Mouse (Mus musculus): ENCODE measurements around the gene Slc12a9. TPM values are rescaled to one million over a fixed set of nuclear protein-coding genes. Genes with fewer than 3 reads are reported as not detected.

Gene Slc12a9
- polyA plus RNA-seq, 1 experiment from 2014 or later, result 11.6 TPM

DNA sequence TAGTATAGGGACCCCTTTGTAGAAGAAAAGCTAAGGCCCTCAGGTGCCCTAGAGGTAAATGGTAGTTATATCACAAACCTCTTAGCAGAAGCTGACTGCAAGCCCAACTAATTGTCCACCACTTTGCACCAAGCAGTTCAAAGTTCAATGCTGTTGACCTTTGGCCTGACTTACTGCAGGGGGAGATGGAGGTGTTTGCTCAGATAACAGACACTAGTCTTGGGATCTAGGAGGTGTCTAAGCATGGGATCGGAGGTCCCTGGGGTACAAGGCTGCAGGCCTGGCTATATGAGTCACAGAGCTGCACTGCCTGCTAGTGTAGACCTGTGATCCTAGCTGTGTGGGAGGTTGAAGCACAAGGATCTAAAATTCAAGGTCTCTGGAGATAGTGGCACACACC is 14.8 kb downstream of the Slc12a9 start:
- Histone ChIP-seq H3K9ac (ENCODE audit: low read length) (no peak overlapping the region), H3K4me1 (replicated peaks; ENCODE audit: control insufficient read depth, insufficient read depth, low read length) (peaks cover 12% of the 10 kb centered on the region), H3K4me2 (ENCODE audit: low read depth, low read length) (no peak overlapping the region), H3K36me3 (ENCODE audit: control insufficient read depth, insufficient read depth, low read length) (peaks cover 7% of the 10 kb centered on the region; the same call in 1 of the 2 replicates), H3K27me3 (ENCODE audit: control insufficient read depth, insufficient read depth, low read depth, low read length) (no peaks in the 10 kb centered on the region), H3K27ac (ENCODE audit: low read length) (no peak overlapping the region), H3K4me3 (ENCODE audit: low read length) (no peak overlapping the region), H3K9me3 (ENCODE audit: control insufficient read depth, low read length) (no peaks in the 10 kb centered on the region)
- ATAC-seq (ENCODE audit: low read depth), result no peak
- 52% methylated on average over 1 of the region's 1 CpGs for WGBS

DNA sequence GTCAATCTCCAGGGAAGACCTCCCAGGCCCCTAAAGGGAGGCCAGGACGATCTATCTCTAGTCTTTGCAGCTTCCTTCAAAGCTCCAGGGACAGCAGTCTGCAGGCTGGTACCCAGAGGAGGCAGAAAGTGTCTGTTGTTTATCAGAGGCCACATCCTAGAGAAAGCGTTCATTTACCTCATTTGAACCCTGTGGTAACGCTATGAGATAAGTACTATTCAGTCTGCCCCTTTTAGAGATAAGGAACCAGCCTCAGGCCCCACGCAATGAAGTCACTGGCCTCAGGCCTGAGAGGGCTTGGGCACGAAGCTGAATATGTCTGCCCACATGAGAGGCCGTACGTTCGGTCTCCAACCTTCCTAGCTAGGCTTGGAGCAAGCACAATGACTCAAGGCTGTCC is 16.0 kb downstream of the Slc12a9 start:
- no peak overlapping the region for H3K9ac ChIP-seq (ENCODE audit: low read length)
- no peak overlapping the region for H3K4me3 ChIP-seq (ENCODE audit: low read length)
- no peak overlapping the region for H3K27ac ChIP-seq (ENCODE audit: low read length)
- H3K36me3 ChIP-seq (ENCODE audit: control insufficient read depth, insufficient read depth, low read length), result peaks cover 7% of the 10 kb centered on the region; the same call in 1 of the 2 replicates
- 74% methylated on average over 8 of the region's 8 CpGs for WGBS
- H3K4me1 ChIP-seq (replicated peaks; ENCODE audit: control insufficient read depth, insufficient read depth, low read length), result peaks cover 18% of the 10 kb centered on the region
- H3K4me2 ChIP-seq (ENCODE audit: low read depth, low read length), result no peak overlapping the region
- no peaks in the 10 kb centered on the region for H3K9me3 ChIP-seq (ENCODE audit: control insufficient read depth, low read length)
- H3K27me3 ChIP-seq (ENCODE audit: control insufficient read depth, insufficient read depth, low read depth, low read length), result no peaks in the 10 kb centered on the region
- no peak for ATAC-seq (ENCODE audit: low read depth)

DNA sequence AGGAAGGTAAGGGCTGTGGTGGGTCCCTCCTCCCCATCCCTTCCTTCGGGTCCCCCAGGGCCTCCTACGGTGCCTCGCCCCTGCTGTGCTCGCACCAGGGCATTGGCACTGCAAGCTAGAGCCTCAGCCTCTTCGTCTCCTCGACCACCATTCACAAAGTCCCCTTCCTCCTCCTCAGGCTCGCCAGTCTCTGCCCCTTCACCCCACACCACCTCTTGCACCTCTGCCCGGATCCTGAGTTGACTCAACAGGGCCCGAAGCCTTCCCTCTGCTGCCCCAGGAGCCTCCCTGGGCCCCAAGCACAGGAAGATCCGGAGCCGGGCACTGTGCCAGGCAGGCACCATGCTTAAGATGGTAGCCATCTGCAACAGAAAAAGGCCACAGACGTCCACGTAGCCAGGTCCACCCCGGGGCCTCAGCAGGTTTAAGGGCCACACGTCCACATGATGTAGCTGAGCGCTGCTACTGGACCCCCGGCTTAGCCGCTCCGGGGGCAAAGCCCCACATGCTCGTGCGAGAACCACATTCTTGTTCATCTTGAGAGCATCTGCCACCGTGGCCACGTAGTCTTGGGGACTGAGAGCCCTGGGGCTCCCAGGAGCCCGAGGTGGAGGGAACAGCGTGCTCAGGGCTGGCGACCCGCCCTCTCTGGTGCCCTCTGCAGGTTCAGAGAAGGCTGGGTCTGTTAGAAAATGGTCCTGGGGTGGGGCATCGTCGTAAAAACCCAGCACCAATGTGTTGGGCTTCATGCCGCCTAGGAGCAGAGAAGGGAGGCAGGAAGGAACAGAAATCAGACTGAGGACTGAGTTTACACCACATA is 18.1 kb downstream of the Slc12a9 start:
- WGBS, result 38% methylated on average over 30 of the region's 30 CpGs
- H3K4me2 ChIP-seq (ENCODE audit: low read depth, low read length), result peak overlapping the region; percentile 80
- H3K4me1 ChIP-seq (replicated peaks; ENCODE audit: control insufficient read depth, insufficient read depth, low read length), result peaks cover 25% of the 10 kb centered on the region
- ATAC-seq (ENCODE audit: low read depth), result peak; percentile 11
- H3K36me3 ChIP-seq (ENCODE audit: control insufficient read depth, insufficient read depth, low read length), result peaks cover 15% of the 10 kb centered on the region; the same call in 1 of the 2 replicates
- H3K9ac ChIP-seq (ENCODE audit: low read length), result peak overlapping the region; percentile 94
- no peaks in the 10 kb centered on the region for H3K9me3 ChIP-seq (ENCODE audit: control insufficient read depth, low read length)
- H3K4me3 ChIP-seq (ENCODE audit: low read length), result no peak overlapping the region
- no peaks in the 10 kb centered on the region for H3K27me3 ChIP-seq (ENCODE audit: control insufficient read depth, insufficient read depth, low read depth, low read length)
- H3K27ac ChIP-seq (ENCODE audit: low read length), result peak overlapping the region; percentile 97

DNA sequence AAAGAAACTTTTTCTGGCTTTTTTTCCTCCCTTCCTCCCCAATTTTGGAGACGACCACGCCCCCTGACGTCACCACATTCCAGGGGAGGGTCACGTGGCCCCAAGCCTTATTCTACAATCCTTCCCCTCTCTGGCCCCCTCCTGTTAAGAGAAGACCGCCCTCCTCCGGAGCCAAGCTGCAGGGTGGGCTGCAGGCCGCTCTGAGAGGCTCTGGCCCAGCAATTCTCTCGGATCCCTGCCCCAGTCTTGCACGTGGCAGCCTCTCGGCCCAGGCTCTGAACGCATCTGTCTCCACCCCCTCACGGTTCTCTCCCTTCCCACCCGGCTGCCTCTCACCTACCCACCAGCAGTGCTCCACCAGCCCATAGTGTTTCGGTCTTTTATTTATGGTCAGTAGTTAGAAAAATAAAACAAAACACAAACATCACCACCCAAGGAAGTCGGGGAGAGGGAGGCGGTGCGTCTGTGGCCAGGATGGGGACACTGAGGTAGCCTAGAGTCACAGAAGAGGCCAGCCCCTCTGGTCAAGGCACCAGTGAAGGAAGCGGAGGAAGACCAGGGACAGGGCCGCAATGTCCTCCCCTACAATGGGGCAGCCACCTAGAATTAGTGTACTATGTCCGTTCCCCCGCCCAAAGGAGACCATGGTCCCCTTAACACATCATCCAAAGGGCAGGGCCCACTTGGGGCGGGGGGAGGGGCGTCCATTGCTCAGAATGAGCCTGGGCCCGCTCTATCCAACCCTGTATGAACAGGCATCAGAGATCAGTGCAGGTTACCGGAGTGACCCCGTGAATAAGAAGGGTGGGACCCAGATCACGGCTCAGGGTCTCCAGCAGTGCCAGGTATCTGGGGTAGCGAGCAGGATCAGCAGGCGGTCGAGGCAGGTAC is 19.0 kb downstream of the Slc12a9 start, which contains the start of gene Trip6:
Trip6 (minus strand) TSS at position 212 of the 891 bp plus-strand sequence.
- H3K27ac ChIP-seq (ENCODE audit: low read length), result peak within 1 kb of the TSS; percentile 97
- peaks cover 25% of the 10 kb centered on the region for H3K4me1 ChIP-seq (replicated peaks; ENCODE audit: control insufficient read depth, insufficient read depth, low read length)
- peak within 1 kb of the TSS; percentile 64 for H3K4me3 ChIP-seq (ENCODE audit: low read length)
- H3K9ac ChIP-seq (ENCODE audit: low read length), result peak within 1 kb of the TSS; percentile 94
- peak; percentile 96 for ATAC-seq (ENCODE audit: low read depth)
- H3K4me2 ChIP-seq (ENCODE audit: low read depth, low read length), result peak within 1 kb of the TSS; percentile 80
- H3K27me3 ChIP-seq (ENCODE audit: control insufficient read depth, insufficient read depth, low read depth, low read length), result no peaks in the 10 kb centered on the region
- H3K36me3 ChIP-seq (ENCODE audit: control insufficient read depth, insufficient read depth, low read length), result peaks cover 20% of the 10 kb centered on the region
- H3K9me3 ChIP-seq (ENCODE audit: control insufficient read depth, low read length), result no peaks in the 10 kb centered on the region
- 13% methylated on average over 30 of the region's 30 CpGs for WGBS

DNA sequence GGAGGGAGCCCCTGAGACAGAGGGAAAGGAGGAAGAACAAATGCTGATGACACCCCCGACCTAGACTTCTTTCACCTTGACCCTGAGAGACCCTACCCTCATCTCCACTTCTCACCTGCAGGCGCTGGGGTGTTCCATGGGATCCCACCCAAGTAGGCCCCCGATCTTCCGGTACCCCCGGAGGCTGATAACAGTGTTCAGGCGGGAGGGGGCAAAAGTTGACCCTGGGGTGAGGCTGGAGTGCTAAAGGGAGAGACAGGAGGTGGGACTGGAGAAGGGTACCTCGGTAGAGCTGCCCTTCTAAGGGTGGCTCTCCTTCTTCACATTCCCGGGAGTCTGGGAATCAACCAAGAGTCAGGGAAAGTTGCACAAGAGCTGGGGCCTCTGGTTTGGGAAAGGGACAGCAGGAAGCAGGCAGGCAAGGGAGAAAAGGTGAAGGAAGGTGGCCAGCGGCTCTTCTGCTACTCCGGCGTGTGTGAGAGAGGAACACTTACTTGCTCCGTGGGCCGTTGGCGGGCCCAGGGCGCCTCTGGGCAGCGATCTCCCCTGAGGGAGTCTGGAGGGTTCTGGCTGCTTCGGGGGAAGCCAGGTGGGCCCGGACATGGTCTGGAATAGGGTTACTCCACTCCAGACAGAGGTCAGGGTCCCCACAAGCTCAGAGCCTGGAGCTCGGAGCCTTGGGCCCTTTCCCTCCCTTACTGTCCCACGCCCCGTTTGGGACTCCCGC is 19.8 kb downstream of the Slc12a9 start:
- peak; percentile 21 for ATAC-seq (ENCODE audit: low read depth)
- peak overlapping the region; percentile 80 for H3K4me2 ChIP-seq (ENCODE audit: low read depth, low read length)
- H3K9me3 ChIP-seq (ENCODE audit: control insufficient read depth, low read length), result no peaks in the 10 kb centered on the region
- under 1% methylated on average over 22 of the region's 22 CpGs for WGBS
- H3K27me3 ChIP-seq (ENCODE audit: control insufficient read depth, insufficient read depth, low read depth, low read length), result no peaks in the 10 kb centered on the region
- peaks cover 25% of the 10 kb centered on the region for H3K4me1 ChIP-seq (replicated peaks; ENCODE audit: control insufficient read depth, insufficient read depth, low read length)
- peak overlapping the region; percentile 64 for H3K4me3 ChIP-seq (ENCODE audit: low read length)
- peaks cover 29% of the 10 kb centered on the region for H3K36me3 ChIP-seq (ENCODE audit: control insufficient read depth, insufficient read depth, low read length)
- peak overlapping the region; percentile 97 for H3K27ac ChIP-seq (ENCODE audit: low read length)
- H3K9ac ChIP-seq (ENCODE audit: low read length), result peak overlapping the region; percentile 94

DNA sequence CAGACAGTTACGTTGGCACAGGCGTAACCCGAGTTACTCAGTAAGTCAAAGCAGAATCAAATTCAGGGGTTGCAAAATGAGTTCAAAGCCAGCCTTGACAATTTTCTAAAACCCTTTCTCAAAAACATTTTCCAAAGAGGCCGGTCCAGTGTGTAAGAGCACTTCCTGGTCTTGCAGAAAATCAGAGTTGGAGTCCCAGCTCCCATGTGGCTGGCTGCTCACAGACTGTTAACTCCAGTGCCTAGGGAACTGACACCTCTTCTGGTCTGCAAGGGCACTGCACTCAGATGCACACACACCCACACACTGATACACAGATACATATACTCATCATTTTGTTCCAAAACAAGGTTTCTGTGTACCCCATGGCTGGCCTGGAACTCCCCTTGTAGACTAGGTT is 25.0 kb downstream of the Slc12a9 start:
- H3K4me3 ChIP-seq (ENCODE audit: low read length), result peak overlapping the region; percentile 83
- H3K9ac ChIP-seq (ENCODE audit: low read length), result peak overlapping the region; percentile 99
- WGBS, result 92% methylated on average over 4 of the region's 4 CpGs
- H3K36me3 ChIP-seq (ENCODE audit: control insufficient read depth, insufficient read depth, low read length), result peaks cover 33% of the 10 kb centered on the region
- no peaks in the 10 kb centered on the region for H3K27me3 ChIP-seq (ENCODE audit: control insufficient read depth, insufficient read depth, low read depth, low read length)
- peak overlapping the region; percentile 58 for H3K4me2 ChIP-seq (ENCODE audit: low read depth, low read length)
- ATAC-seq (ENCODE audit: low read depth), result no peak
- H3K27ac ChIP-seq (ENCODE audit: low read length), result peak overlapping the region; percentile 91
- H3K9me3 ChIP-seq (ENCODE audit: control insufficient read depth, low read length), result no peaks in the 10 kb centered on the region
- peaks cover 42% of the 10 kb centered on the region for H3K4me1 ChIP-seq (replicated peaks; ENCODE audit: control insufficient read depth, insufficient read depth, low read length)

GRCm38 (mm10) chr5:137307071-137307912 is 26.1 kb downstream of the Slc12a9 start, which contains the start of gene Srrt:
TSS of gene Srrt (minus strand) at chr5:137307674.
- under 1% methylated on average over 62 of the region's 72 CpGs for WGBS
- Histone ChIP-seq H3K4me3 (ENCODE audit: low read length) (peak within 1 kb of the TSS; percentile 83), H3K9me3 (ENCODE audit: control insufficient read depth, low read length) (no peaks in the 10 kb centered on the region), H3K36me3 (ENCODE audit: control insufficient read depth, insufficient read depth, low read length) (peaks cover 43% of the 10 kb centered on the region), H3K27ac (ENCODE audit: low read length) (peak within 1 kb of the TSS; percentile 91), H3K27me3 (ENCODE audit: control insufficient read depth, insufficient read depth, low read depth, low read length) (no peaks in the 10 kb centered on the region), H3K4me2 (ENCODE audit: low read depth, low read length) (peak within 1 kb of the TSS; percentile 65), H3K4me1 (replicated peaks; ENCODE audit: control insufficient read depth, insufficient read depth, low read length) (peaks cover 36% of the 10 kb centered on the region), H3K9ac (ENCODE audit: low read length) (peak within 1 kb of the TSS; percentile 99)
- ATAC-seq (ENCODE audit: low read depth), result peak; percentile 94

- Histone ChIP-seq H3K36me3 (ENCODE audit: control insufficient read depth, insufficient read depth, low read length) (peaks cover 47% of the 10 kb centered on the region), H3K27me3 (ENCODE audit: control insufficient read depth, insufficient read depth, low read depth, low read length) (no peaks in the 10 kb centered on the region), H3K9me3 (ENCODE audit: control insufficient read depth, low read length) (no peaks in the 10 kb centered on the region), H3K4me1 (replicated peaks; ENCODE audit: control insufficient read depth, insufficient read depth, low read length) (peaks cover 29% of the 10 kb centered on the region), H3K4me3 (ENCODE audit: low read length) (peak overlapping the region; percentile 83), H3K9ac (ENCODE audit: low read length) (peak overlapping the region; percentile 99), H3K27ac (ENCODE audit: low read length) (peak overlapping the region; percentile 91), H3K4me2 (ENCODE audit: low read depth, low read length) (peak overlapping the region; percentile 65)
- ATAC-seq (ENCODE audit: low read depth), result no peak
- 6% methylated on average over 12 of the region's 12 CpGs for WGBS
These were observed 26.9 kb downstream of the Slc12a9 start for GRCm38 (mm10) chr5:137306439-137307005.

Data from lung, embryonic 16.5 days (tissue).